Mouse (Mus musculus): ENCODE measurements around the gene Rint1. TPM values are rescaled to one million over a fixed set of nuclear protein-coding genes. Genes with fewer than 3 reads are reported as not detected.

The Rint1 gene
- total RNA-seq (2023) = 8.3 and 10.0 TPM in 2 replicates

GRCm38 (mm10) chr5:23787536-23788389, at the start of gene Rint1:
TSS of gene Rint1 (plus strand) at chr5:23787711.

DNA sequence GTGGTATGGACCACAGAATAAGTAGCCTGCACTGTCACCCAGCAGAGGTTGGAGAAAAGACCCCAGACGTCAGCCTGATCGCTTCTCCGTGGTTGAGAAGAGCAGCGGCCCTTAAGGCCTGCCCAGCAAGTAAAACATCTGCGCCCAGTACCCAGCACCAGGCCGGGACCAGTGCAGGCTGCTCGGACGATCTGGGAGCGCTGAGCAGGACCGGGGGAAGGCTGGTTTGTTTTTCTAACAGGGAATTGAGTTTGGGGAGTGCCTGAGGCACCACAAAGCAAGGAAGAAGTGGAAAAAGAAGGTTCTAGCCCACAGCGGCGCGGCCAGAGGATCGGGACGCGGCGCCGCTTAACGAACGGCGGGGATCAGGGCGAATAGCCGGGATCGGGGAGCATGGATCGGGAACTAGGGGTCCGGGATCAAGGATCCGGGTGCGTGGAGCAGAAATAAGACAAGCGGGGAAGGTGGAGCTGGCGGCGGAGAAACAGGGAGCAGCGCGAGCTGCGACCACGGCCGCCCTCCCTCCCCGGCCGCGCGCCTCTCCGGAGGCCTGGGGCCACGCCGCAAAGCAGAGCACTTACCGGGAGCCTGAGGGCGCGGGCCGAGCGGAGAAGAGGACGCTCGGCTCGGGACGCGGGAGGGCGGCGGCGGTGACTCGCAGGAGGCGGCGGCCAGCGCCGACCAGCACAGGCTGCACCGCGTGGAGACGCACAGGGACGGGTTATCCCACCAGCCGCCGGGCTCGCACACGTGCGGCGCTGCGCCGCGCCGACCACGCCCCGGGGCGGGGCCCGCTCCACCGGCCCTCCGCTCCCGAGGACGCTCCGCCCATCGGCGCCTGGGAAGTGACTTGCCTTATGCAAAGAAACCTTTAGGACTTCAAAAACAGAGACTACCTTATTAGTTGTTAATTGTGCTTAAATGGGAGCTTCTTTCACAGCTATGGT, 4.3 kb upstream of the Rint1 start, which contains the start of gene Pus7:
Pus7 (minus strand) TSS at position 781 of the 947 bp plus-strand sequence.

GRCm38 (mm10) chr5:23843674-23844530, 56.4 kb downstream of the Rint1 start, which contains the start of gene Tomm7:
TSS of gene Tomm7 (minus strand) at chr5:23844161.

Other genes with a start within 250 kb of the Rint1 start
- 154 and 184 TPM in 2 replicates for gene Srpk2, start 103.1 kb upstream of the Rint1 start, total RNA-seq (2023)
- 3.0 and 5.2 TPM in 2 replicates for gene Pus7, start 4.0 kb upstream of the Rint1 start, total RNA-seq (2023)
- gene Tomm7, start 56.5 kb downstream of the Rint1 start, total RNA-seq (2023) = 32.3 and 44.1 TPM in 2 replicates
- gene Fam126a, start 243.0 kb downstream of the Rint1 start, total RNA-seq (2023) = 15.6 and 16.8 TPM in 2 replicates

Measured in neutrophil, adult 65 days (primary cell).